Mouse (Mus musculus) layer of hippocampus, adult 11-12 months (tissue): ENCODE data around the gene Ndufaf3.
"Not testable (repeated sequence)": the region's sequence is repeated elsewhere in the genome, so short reads cannot be mapped to it uniquely, and the experiment has no call there.

Source experiments
- DNase-seq: peaks from one replicate; pipeline ENCODE4 v3.0.0; 2022; ENCODE audit warnings: low spot score

Ndufaf3 gene

GRCm38 (mm10) chr9:108566815-108567776 is at the start of gene Ndufaf3:
Gene Ndufaf3 (minus strand): TSS chr9:108567434.
- peak; percentile 96 for DNase-seq

GRCm38 (mm10) chr9:108611488-108611887 is 44.3 kb upstream of the Ndufaf3 start:
- DNase-seq: no peak

- no peak for DNase-seq
These were observed 41.7 kb upstream of the Ndufaf3 start for GRCm38 (mm10) chr9:108608889-108609288.

GRCm38 (mm10) chr9:108607929-108608328 is 40.7 kb upstream of the Ndufaf3 start:
- not testable (repeated sequence) for DNase-seq

DNA sequence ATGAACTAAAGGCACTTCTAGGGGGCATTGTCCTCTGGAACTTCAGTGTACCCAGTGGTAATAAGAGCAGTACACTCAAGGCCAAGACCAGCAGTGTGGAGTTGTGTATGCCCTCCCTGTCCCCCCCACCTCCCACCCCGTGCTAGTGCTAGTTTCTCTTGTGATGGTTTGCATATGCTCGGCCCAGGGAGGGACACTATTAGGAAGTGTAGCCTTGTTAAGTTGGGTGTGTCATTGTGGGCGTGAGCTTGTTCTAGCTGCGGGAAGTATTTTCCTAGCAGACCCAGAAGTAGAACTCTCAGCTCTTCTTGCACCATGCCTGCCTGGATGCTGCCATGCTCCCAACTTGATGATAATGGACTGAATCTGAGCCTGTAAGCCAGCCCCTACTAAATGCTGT is 34.8 kb upstream of the Ndufaf3 start:
- DNase-seq: no peak

DNA sequence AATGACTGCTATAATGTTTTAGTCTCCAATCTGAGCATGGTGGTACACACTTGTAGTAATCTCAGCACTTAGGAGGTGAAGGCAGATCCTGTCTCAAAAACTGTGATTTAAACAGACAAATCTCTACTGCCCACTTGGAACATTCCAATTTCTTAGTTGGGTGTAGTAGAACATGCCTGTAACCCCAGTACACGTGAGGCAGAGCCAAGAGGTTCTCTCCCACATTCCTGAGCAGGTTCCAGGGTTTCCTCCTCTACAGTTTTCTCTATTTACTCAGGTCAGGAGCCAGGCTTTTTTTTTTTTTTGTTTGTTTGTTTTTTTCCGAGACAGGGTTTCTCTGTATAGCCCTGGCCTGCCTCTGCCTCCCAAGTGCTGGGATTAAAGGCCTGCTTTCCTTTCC is 32.8 kb upstream of the Ndufaf3 start:
- DNase-seq: no peak

DNA sequence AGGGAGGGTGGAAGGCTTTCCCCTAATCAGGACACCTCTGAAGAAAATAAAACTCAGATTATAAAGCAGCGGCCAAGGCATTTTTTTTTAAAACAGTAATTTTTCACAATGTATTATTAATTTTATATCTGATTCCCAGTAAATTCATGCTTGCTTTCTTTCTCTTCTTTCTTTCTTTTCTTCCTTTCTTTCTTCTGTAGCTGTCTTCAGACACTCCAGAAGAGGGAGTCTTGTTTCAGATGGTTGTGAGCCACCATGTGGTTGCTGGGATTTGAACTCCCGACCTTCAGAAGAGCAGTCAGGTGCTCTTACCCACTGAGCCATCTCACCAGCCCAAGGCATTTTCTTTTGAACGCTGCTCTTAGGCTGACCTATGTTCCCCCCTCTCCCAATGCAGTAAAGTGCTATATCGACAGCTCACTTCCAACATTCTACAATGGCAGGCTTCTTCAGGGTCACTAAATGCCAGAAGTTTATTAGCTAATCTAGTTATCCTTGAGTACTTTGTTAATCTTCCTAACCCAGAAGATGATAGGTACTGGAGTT is 31.9 kb upstream of the Ndufaf3 start:
- no peak for DNase-seq

- DNase-seq: peak; percentile 78
These were observed 29.9 kb upstream of the Ndufaf3 start, which contains the start of gene P4htm for GRCm38 (mm10) chr9:108596998-108597764. Gene P4htm (minus strand): TSS chr9:108597667.

DNA sequence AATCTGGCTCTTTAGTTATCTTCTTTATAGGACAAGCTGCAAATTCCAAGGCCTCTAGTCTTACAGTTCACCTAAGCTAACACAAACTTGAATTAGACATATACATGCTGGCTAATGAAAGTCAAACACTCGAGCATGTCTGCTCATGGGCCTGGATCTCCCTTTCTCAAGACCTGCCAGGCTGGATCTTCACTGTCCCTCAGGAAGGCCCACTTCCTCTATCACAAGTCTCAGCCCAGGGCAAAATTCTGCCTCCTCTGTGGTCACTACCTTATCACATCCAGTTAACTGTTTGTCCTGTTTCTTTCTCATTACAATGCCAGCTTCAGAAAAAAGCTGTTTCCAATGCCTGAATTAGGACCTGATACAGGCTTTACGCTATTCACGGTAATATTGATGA is 27.1 kb upstream of the Ndufaf3 start:
- no peak for DNase-seq

DNA sequence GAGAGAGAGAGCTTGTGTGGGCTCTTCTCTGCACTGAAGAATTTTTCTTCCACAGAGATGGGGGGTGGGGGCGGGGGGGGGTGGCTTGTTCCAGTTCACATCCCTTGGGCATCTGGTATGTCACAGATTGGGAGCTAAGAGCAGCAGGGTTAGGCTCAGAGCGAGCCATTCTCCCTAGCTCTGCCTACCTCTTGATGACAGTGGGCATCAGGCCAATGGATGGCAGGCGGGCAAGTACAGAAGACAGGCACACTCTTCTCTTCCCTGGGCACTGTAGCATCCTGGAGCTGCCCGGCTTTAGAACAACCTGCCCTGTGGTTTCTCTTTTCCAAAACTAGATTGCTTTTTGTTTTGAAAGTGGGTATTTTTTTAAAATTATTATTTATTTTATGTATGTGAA is 24.2 kb upstream of the Ndufaf3 start:
- peak; percentile 19 for DNase-seq

GRCm38 (mm10) chr9:108589229-108589628 is 22.0 kb upstream of the Ndufaf3 start:
- peak; percentile 38 for DNase-seq

GRCm38 (mm10) chr9:108587571-108588180 is 20.4 kb upstream of the Ndufaf3 start:
- DNase-seq: peak; percentile 87

GRCm38 (mm10) chr9:108579344-108579690 is 12.1 kb upstream of the Ndufaf3 start:
- no peak for DNase-seq

DNA sequence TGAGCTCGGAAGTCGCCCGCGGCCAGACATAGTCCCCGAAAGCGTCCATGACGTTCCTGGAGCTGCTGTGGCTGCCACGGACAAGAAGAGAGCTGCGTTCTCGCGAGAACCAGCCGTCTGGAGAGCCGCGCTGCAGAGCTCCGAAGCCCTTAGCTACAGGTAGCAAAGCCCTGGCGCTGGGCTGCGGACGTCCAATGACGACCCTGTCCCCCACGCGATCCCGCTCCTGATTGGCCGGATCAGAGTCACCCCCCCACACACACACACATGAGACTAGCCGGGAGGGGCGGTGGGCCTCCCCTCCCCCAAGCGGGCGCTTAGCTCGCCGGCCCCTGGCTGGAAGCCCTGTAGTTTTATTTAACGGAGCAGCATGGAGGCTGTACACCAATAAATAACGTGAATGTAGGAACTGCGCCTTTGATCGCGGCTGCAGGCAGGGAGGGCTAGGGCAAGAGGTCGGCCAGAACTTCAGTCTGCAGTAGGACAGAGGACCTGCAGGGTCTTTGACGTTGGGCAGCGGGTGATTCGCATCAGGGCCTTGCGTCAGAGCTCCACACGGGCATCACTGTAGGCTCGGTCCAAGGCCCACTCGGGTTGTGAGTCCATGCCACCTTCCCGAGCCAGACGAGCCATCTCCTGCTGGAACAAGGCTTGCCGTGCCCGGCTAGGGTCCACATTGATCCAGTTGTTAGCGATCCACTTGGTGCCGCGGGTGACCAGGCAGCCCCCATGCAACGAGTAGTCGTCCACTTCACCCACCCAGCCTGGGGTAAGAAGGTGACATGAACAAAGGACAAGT is 11.5 kb upstream of the Ndufaf3 start, which contains the start of gene Wdr6:
Wdr6 (minus strand) TSS at position 195 of the 799 bp plus-strand sequence.
- peak; percentile 92 for DNase-seq

GRCm38 (mm10) chr9:108577934-108578544 is 10.8 kb upstream of the Ndufaf3 start:
- no peak for DNase-seq

DNA sequence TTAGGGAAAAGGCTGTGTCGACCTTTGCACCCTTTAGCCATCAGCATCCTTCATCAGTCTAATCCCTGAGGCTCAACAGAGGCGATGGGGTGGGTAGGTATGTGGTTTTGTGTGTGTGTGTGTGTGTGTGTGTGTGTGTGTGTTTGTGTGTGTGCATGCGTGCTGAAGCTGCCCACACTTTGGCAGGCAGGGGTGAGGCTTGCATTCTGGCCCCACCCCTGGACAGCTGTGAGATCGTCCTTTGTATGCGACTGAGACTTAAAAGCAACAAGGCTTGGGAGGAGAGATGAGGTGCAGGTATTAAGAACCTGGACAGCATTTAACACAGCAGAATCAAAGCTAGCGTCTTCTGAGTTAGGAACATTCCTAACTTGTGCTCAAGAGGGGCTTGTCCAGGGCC is 9.8 kb upstream of the Ndufaf3 start:
- no peak for DNase-seq

DNA sequence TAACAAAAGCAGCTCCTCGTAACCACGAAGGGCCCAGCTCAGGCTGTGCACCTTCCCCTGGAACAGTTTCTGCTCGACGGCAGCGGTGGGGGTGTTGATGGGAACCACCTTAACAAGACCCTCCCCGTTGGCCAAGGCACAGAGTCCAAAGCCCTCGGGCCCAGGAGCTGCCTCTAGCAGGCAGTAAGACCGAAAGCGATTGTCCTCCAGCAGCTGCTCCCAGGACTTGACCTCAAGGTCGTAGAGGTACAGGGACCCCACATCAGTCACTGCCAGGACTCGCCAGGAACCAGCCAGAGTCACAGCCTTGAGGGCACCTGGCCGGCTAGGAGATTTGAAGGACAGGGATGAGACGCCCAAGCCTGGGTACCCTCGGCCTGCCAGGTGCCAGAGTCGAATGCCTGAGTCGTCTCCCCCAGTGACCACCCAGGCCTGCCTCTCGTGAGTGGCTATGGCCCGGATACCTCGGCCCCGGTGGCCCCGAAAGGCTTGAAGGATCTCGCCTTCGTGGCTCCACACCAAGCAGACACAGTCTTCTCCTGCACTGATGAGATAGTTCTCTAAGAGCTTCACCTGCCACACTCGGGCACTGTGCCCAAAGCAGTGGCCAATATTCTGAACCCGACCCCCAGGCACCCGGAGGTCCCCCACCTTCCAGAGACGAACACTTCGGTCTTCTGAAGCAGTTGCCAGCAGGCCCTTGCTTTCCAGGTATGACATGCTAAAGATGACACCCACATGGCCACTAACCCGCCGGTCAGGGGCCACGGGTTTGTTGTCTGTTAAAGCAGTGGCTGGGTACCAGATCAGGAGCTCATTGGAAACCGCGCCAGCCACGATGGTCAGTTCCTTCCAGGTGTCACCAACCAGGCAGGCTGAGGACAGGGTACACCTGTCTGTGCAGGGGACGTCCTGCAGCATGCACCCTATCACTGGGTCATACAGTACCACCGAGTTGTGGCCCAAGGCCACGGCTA is 8.4 kb upstream of the Ndufaf3 start:
- no peak for DNase-seq

DNA sequence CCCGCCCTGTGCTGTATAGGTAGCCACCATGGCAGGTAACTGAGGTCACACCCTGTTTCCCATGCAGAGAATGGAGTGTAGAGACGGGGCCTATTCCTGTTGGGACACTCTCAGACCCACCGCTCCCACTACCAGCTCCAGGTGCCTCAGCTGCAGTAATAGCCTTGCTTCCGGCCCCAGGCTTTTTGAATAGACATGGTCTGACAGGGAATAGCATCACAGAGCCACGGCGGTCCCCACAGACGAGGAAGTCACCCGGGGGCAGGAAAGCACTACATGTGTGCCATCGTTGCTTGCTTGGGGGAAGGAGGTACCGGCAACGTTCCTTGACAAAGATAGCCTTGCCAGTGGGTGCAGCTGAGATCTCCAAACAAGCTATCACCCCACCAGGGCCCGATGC is 7.7 kb upstream of the Ndufaf3 start:
- DNase-seq: peak; percentile 8
